In the genomic region with DNA sequence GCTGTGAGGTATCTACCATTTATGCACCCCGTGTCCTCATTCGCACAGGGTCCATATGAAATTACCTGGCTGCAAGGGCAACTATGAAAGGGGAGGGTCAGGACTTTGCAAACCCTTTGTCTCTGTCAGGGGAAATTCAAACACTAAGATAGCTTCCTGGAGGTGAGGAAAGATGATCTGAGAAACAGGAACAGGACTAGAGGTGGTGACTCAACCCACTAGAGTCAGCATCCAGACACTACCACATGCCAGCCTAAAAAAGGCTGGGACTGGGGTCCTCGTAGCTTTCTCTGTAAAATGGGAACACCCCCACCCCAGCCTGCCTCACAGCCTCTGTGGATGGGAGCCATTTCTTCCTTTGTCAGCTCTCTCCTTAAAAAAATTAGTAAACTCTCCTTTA, we compare ENCODE assay signal across 21 mouse cellular contexts.
"Had no signal": no experiment of that assay in that cellular context is flagged by ENCODE, and none has a peak within 500 bp of the region (broad histone marks: within the 10 kb centered on the region; RNA-seq: fewer than 3 reads in every experiment).

No protein-coding gene starts in this region.

- ATAC-seq: hindbrain, embryonic 16.5 days; hindbrain, postnatal 0 days; inflammation-experienced regulatory T-cells, adult 6 months; intestine, embryonic 15.5 days; intestine, embryonic 16.5 days; intestine, postnatal 0 days had no signal

- DNase-seq: heart, postnatal 10 days; heart, postnatal 14 days; heart, postnatal 36 days; heart, postnatal 4 days; kidney, adult 11 months; kidney, adult 18-20 months; kidney, adult 2 months; kidney, adult 8-10 months; kidney, adult 9 months; kidney, postnatal 14 days; kidney, postnatal 25 days; kidney, postnatal 36 days; kidney, postnatal 4 days; layer of hippocampus, adult 9-11 months; layer of hippocampus, postnatal 36 days had no signal
